Mouse (Mus musculus) T-cell, adult 2 months (primary cell): ENCODE measurements around the gene Mapk12.

Experiments used
- DNase-seq: peaks from one replicate; pipeline ENCODE4 v3.0.0; 2022; ENCODE audit warnings: low spot score

The Mapk12 gene

GRCm38 (mm10) chr15:89137378-89138045 lies 3.0 kb downstream of the Mapk12 start:
- no peak for DNase-seq

- DNase-seq, result no peak
These were observed 3.9 kb downstream of the Mapk12 start for GRCm38 (mm10) chr15:89136461-89137155.

- peak; percentile 90 for DNase-seq
These were observed 9.2 kb downstream of the Mapk12 start for GRCm38 (mm10) chr15:89131316-89131715.

GRCm38 (mm10) chr15:89130245-89130644 lies 10.3 kb downstream of the Mapk12 start:
- DNase-seq, result no peak

- peak; percentile 80 for DNase-seq
These were observed 11.8 kb downstream of the Mapk12 start, which contains the start of gene Hdac10 for GRCm38 (mm10) chr15:89128382-89129350. Hdac10 (minus strand) TSS chr15:89128700.

- DNase-seq, result no peak
These were observed 13.1 kb downstream of the Mapk12 start for GRCm38 (mm10) chr15:89127364-89127940.

GRCm38 (mm10) chr15:89126622-89127021 lies 13.9 kb downstream of the Mapk12 start:
- no peak for DNase-seq

- no peak for DNase-seq
These were observed 15.2 kb downstream of the Mapk12 start for GRCm38 (mm10) chr15:89125351-89125750.

GRCm38 (mm10) chr15:89124312-89124711 lies 16.2 kb downstream of the Mapk12 start:
- DNase-seq, result no peak

GRCm38 (mm10) chr15:89123595-89123994 lies 16.9 kb downstream of the Mapk12 start:
- no peak for DNase-seq

- peak; percentile 91 for DNase-seq
These were observed 17.7 kb downstream of the Mapk12 start, which contains the start of gene Tubgcp6 for GRCm38 (mm10) chr15:89122649-89123366. Tubgcp6 (minus strand) TSS chr15:89123112.

- peak; percentile 37 for DNase-seq
These were observed 22.5 kb downstream of the Mapk12 start for GRCm38 (mm10) chr15:89118007-89118406.

- no peak for DNase-seq
These were observed 30.4 kb downstream of the Mapk12 start for GRCm38 (mm10) chr15:89110147-89110546.

GRCm38 (mm10) chr15:89106976-89107375 lies 33.5 kb downstream of the Mapk12 start:
- DNase-seq, result no peak

GRCm38 (mm10) chr15:89106073-89106472 lies 34.4 kb downstream of the Mapk12 start:
- no peak for DNase-seq

- DNase-seq, result no peak
These were observed 36.1 kb downstream of the Mapk12 start for GRCm38 (mm10) chr15:89104425-89104824.

GRCm38 (mm10) chr15:89103921-89104320 lies 36.6 kb downstream of the Mapk12 start:
- no peak for DNase-seq

- no peak for DNase-seq
These were observed 37.9 kb downstream of the Mapk12 start for GRCm38 (mm10) chr15:89102646-89103045.

- DNase-seq, result no peak
These were observed 39.7 kb downstream of the Mapk12 start for GRCm38 (mm10) chr15:89100823-89101222.

GRCm38 (mm10) chr15:89098616-89099015 lies 41.9 kb downstream of the Mapk12 start:
- no peak for DNase-seq

GRCm38 (mm10) chr15:89097450-89097849 lies 43.1 kb downstream of the Mapk12 start:
- DNase-seq, result no peak
